Mouse (Mus musculus) embryonic stem cell, embryonic (primary cell): ENCODE results near the gene Ccno.

ENCODE experiments used
- CTCF ChIA-PET, 4 experiments: fragments of 300-600 bp in 2 of 4; fragments of 350-600 bp in 2 of 4; sonication (Branson Sonifier 250); formaldehyde crosslinking; loops; one replicate each; lab custom pipeline; 2022; ENCODE audit warnings: inconsistent platforms in 2 of 4; lab: Charles Lee
- POLR2A ChIA-PET, 4 experiments: fragments of 300-600 bp in 2 of 4; fragments of 350-600 bp in 2 of 4; sonication (Branson Sonifier 250); formaldehyde crosslinking; loops; one replicate each; lab custom pipeline; 2022; ENCODE audit warnings: antibody characterized with exemption in 4 of 4, inconsistent platforms in 1 of 4; lab: Charles Lee

The Ccno gene

GRCm38 (mm10) chr13:113032831-113033230, 45.2 kb downstream of the Ccno start:
- CTCF ChIA-PET: interaction anchor here in 3 of 4 experiments (0.9 to 1.5 kb wide), 4 partner anchors 38 to 232 kb away, joined by 3 to 5 read pairs (median 4); no protein-coding TSS in a partner anchor
- POLR2A ChIA-PET: interaction anchor here in 2 of 4 experiments (1.0 to 1.9 kb wide), 6 partner anchors 8 to 105 kb away, joined by 3 to 8 read pairs (median 4); partner anchors contain the start of genes Ccno (in 1 of the 2) and Dhx29 (in 1 of the 2)

- CTCF ChIA-PET: interaction anchor here in 3 of 4 experiments (0.7 to 2.7 kb wide), 6 partner anchors 12 to 361 kb away, joined by 3 to 14 read pairs (median 6); partner anchors contain the start of genes Ccno (in 1 of the 3), Dhx29 (in 1 of the 3), Gpx8 (in 1 of the 3) and Mtrex (in 1 of the 3)
- POLR2A ChIA-PET: interaction anchor here in 3 of 4 experiments (0.7 to 2.8 kb wide), 5 partner anchors 11 to 398 kb away, joined by 3 to 15 read pairs (median 3); partner anchors contain the start of gene Ccno (in 2 of the 3)
These were observed 46.8 kb downstream of the Ccno start for GRCm38 (mm10) chr13:113034271-113034886.

GRCm38 (mm10) chr13:113034950-113035421, 47.4 kb downstream of the Ccno start, which contains the start of gene Cdc20b:
Cdc20b (plus strand) TSS chr13:113035111.
- POLR2A ChIA-PET: interaction anchor here in 3 of 4 experiments (1.4 to 2.8 kb wide), 4 partner anchors 47 to 234 kb away, joined by 4 to 15 read pairs (median 8); partner anchors contain the start of genes Ccno (in 2 of the 3), Dhx29 (in 1 of the 3), Mtrex (in 1 of the 3) and Plpp1 (in 1 of the 3)
- CTCF ChIA-PET: interaction anchor here in 3 of 4 experiments (0.9 to 2.7 kb wide), 8 partner anchors 11 to 525 kb away, joined by 3 to 14 read pairs (median 4); partner anchors contain the start of genes Ccno (in 1 of the 3), Dhx29 (in 1 of the 3), Gpx8 (in 1 of the 3) and Mtrex (in 1 of the 3)

- ChIA-PET CTCF (interaction anchor here (0.6 to 2.7 kb wide), 35 partner anchors 10 to 605 kb away, joined by 3 to 32 read pairs (median 4); partner anchors contain the start of genes Gpx8 (in 3 of the 4), Ccno (in 2 of the 4) and Slc38a9 (in 1 of the 4)), POLR2A (interaction anchor here (0.5 to 2.8 kb wide), 12 partner anchors 48 to 572 kb away, joined by 3 to 15 read pairs (median 4); partner anchors contain the start of genes Ccno (in 3 of the 4), Dhx29 (in 1 of the 4), Il6st (in 1 of the 4) and Mtrex (in 1 of the 4))
These were observed 48.2 kb downstream of the Ccno start for GRCm38 (mm10) chr13:113035852-113036251.
